Mouse (Mus musculus) hindbrain, embryonic 14.5 days (tissue): Measurements from ENCODE around the gene Actl11. TPM values are rescaled to one million over a fixed set of nuclear protein-coding genes. Genes with fewer than 3 reads are reported as not detected.

ENCODE experiments used
- ATAC-seq: fragments of 200-750 bp; cut with Nextera tagmentation; 2 replicates; pipeline ENCODE4 v1.8.0; 2017; ENCODE audit warnings: moderate number of reproducible peaks, mild to moderate bottlenecking, moderate TSS enrichment, moderate library complexity; ENCODE audit not compliant: low FRiP score
- DNase-seq: peaks from one replicate; pipeline ENCODE4 v3.0.0-alpha.2; 2015; ENCODE audit warnings: low spot score
- H3K27ac ChIP-seq: fragments of 300-500 bp; sonication (generic); 2 replicates; pipeline ENCODE4 v1.5.1; 2014; ENCODE audit warnings: mild to moderate bottlenecking, moderate library complexity
- H3K27me3 ChIP-seq: fragments of 300-500 bp; sonication (generic); 2 replicates; pipeline ENCODE4 v1.6.1; 2014; ENCODE audit warnings: mild to moderate bottlenecking, low read length, mixed read lengths; ENCODE audit not compliant: control insufficient read depth, insufficient read depth
- H3K36me3 ChIP-seq: fragments of 300-500 bp; sonication (generic); replicated peaks from 2 replicates; pipeline ENCODE4 v1.6.1; 2014; ENCODE audit not compliant: control insufficient read depth, insufficient read depth
- H3K4me1 ChIP-seq: fragments of 300-500 bp; sonication (generic); replicated peaks from 2 replicates; pipeline ENCODE4 v1.6.1; 2014; ENCODE audit warnings: antibody characterized with exemption, low read length, mixed read lengths; ENCODE audit not compliant: control insufficient read depth, insufficient read depth
- H3K4me2 ChIP-seq: fragments of 300-500 bp; sonication (generic); replicated peaks from 2 replicates; pipeline ENCODE4 v1.6.1; 2014; ENCODE audit warnings: mild to moderate bottlenecking, moderate library complexity
- H3K4me3 ChIP-seq: fragments of 300-500 bp; sonication (generic); replicated peaks from 2 replicates; pipeline ENCODE4 v1.5.1; 2014; ENCODE audit warnings: mild to moderate bottlenecking, low read length
- H3K9ac ChIP-seq: fragments of 300-500 bp; sonication (generic); 2 replicates; pipeline ENCODE4 v1.6.1; 2014
- H3K9me3 ChIP-seq: fragments of 300-500 bp; sonication (generic); 2 replicates; pipeline ENCODE4 v1.6.1; 2016; ENCODE audit warnings: low read length; ENCODE audit not compliant: control insufficient read depth
- WGBS: fragments of 180-500 bp; shearing (Covaris S2); extraction: QIAGEN DNeasy Blood & Tissue Kit; methylation state at CpG from one replicate; pipeline ENCODE4 v1.1.7; 2014; 5-methylcytosine and 5-hydroxymethylcytosine counted together
- polyA plus RNA-seq: library from polyadenylated mRNA; unstranded; fragments of >200 nt; fragmentation: Nextera tagmentation; extraction: Ambion mirVana; gene quantifications from 2 replicates; pipeline ENCODE4 v1.2.1, GENCODE M21; 2014

The Actl11 gene
- polyA plus RNA-seq, result not detected in 2 replicates

GRCm38 (mm10) chr9:107928169-107928568, at the start of gene Actl11:
Gene Actl11, plus strand, starts transcription at chr9:107928469.
- no peaks in the 10 kb centered on the region for H3K27me3 ChIP-seq
- 78% methylated on average over 3 of the region's 3 CpGs for whole genome bisulfite sequencing
- ATAC-seq, result no peak

DNA sequence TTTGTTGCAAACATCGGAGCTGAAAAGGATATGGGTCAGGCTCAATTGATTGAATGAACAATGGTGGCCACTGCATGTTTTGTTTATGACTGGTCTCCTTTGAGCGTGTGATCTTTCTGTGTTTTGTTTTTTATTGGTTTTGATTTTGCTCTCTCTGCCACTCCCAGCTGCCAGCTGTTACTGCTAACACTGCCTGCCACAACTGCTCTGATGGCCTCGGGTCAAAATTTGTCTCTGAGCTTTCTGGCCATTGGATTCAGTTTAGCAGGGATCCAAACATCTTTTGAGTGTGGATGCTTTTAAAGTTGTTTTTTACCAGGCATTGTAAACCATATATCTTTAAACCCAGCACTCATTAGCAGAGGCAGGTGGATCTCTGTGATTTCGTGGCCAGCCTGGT, 47.9 kb upstream of the Actl11 start:
- Histone ChIP-seq H3K27ac (no peak overlapping the region), H3K4me1 (no peaks in the 10 kb centered on the region), H3K9ac (no peak overlapping the region), H3K9me3 (no peaks in the 10 kb centered on the region), H3K27me3 (no peaks in the 10 kb centered on the region), H3K4me3 (no peak overlapping the region), H3K36me3 (no peaks in the 10 kb centered on the region), H3K4me2 (no peak overlapping the region)
- DNase-seq, result no peak
- ATAC-seq, result no peak
- 74% methylated on average over 4 of the region's 4 CpGs for whole genome bisulfite sequencing

More at GRCm38 (mm10) chr9:107928169-107928568, at the start of gene Actl11:
- no peak within 1 kb of the TSS for H3K4me3 ChIP-seq
- H3K4me1 ChIP-seq, result peaks cover 14% of the 10 kb centered on the region; the same call in 1 of the 2 replicates
- no peak within 1 kb of the TSS for H3K27ac ChIP-seq
- DNase-seq, result no peak
- H3K4me2 ChIP-seq, result no peak within 1 kb of the TSS
- no peaks in the 10 kb centered on the region for H3K9me3 ChIP-seq
- H3K9ac ChIP-seq, result no peak within 1 kb of the TSS
- H3K36me3 ChIP-seq, result no peaks in the 10 kb centered on the region

GRCm38 (mm10) chr9:107887804-107888266, 40.4 kb upstream of the Actl11 start, which contains the start of gene Mon1a:
Gene Mon1a, plus strand, starts transcription at chr9:107888151.
- Histone ChIP-seq H3K27ac (peak within 1 kb of the TSS; percentile 81), H3K9ac (peak within 1 kb of the TSS; percentile 84), H3K4me2 (peak within 1 kb of the TSS; percentile 67), H3K9me3 (no peaks in the 10 kb centered on the region), H3K27me3 (peaks cover 6% of the 10 kb centered on the region), H3K4me3 (peak within 1 kb of the TSS; percentile 88), H3K36me3 (peaks cover 5% of the 10 kb centered on the region; the same call in 1 of the 2 replicates), H3K4me1 (peaks cover 17% of the 10 kb centered on the region)
- DNase-seq (peak; percentile 79), ATAC-seq (peak; percentile 97)
- under 1% methylated on average over 28 of the region's 28 CpGs for WGBS

DNA sequence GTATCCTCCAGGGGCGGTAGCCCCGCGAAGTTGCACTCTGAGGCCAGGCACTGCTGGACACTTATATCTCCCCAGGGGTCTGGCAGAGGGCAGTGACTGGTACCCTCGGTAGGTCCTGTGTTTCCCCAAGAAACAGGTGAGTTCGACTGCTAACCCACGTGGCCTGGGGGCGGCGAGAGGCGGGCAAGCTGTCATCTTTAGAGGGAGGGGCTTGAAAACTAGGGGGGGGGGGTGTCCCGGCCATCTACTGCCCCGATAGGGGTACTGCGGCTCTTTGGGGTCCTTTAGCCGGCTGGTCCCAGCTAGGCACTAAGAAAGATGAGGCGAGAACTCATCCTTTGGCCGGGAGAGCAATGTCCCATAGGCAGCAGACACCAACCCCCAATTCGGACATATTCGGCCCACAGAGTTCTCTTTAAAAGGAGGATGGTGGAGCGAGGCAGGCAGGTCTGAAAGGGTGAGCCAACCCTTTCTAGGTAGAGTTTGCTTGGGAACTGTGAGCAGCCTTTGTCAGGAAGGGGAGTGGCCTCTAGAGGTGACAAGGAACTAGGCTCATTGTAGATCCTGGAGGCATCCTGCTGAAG, 39.9 kb upstream of the Actl11 start:
- ATAC-seq (peak; percentile 74), DNase-seq (peak; percentile 38)
- under 1% methylated on average over 18 of the region's 18 CpGs for WGBS
- peaks cover 9% of the 10 kb centered on the region; the same call in 1 of the 2 replicates for H3K36me3 ChIP-seq
- peak overlapping the region; percentile 88 for H3K4me3 ChIP-seq
- H3K4me2 ChIP-seq, result peak overlapping the region; percentile 67
- H3K27ac ChIP-seq, result peak overlapping the region; percentile 81
- peak overlapping the region; percentile 84 for H3K9ac ChIP-seq
- peaks cover 17% of the 10 kb centered on the region for H3K4me1 ChIP-seq
- peaks cover 6% of the 10 kb centered on the region for H3K27me3 ChIP-seq
- H3K9me3 ChIP-seq, result no peaks in the 10 kb centered on the region

GRCm38 (mm10) chr9:107890260-107890659, 38.0 kb upstream of the Actl11 start:
- DNase-seq (no peak), ATAC-seq (no peak)
- Histone ChIP-seq H3K27me3 (peaks cover 6% of the 10 kb centered on the region), H3K9ac (no peak overlapping the region), H3K36me3 (peaks cover 14% of the 10 kb centered on the region; the same call in 1 of the 2 replicates), H3K4me3 (no peak overlapping the region), H3K4me1 (peaks cover 17% of the 10 kb centered on the region), H3K4me2 (no peak overlapping the region), H3K27ac (no peak overlapping the region), H3K9me3 (no peaks in the 10 kb centered on the region)
- 95% methylated on average over 6 of the region's 6 CpGs for WGBS

- ATAC-seq (no peak), DNase-seq (no peak)
- H3K9me3 ChIP-seq, result no peaks in the 10 kb centered on the region
- peaks cover 14% of the 10 kb centered on the region; the same call in 1 of the 2 replicates for H3K36me3 ChIP-seq
- WGBS, result 97% methylated on average over 1 of the region's 1 CpGs
- peaks cover 6% of the 10 kb centered on the region for H3K27me3 ChIP-seq
- peaks cover 17% of the 10 kb centered on the region for H3K4me1 ChIP-seq
- H3K4me3 ChIP-seq, result no peak overlapping the region
- no peak overlapping the region for H3K9ac ChIP-seq
- H3K27ac ChIP-seq, result no peak overlapping the region
- no peak overlapping the region for H3K4me2 ChIP-seq
Measured at GRCm38 (mm10) chr9:107891023-107891422, 37.2 kb upstream of the Actl11 start.

- peaks cover 15% of the 10 kb centered on the region; the same call in 1 of the 2 replicates for H3K27me3 ChIP-seq
- ATAC-seq (no peak), DNase-seq (no peak)
- WGBS, result 88% methylated on average over 10 of the region's 10 CpGs
- H3K4me3 ChIP-seq, result no peak overlapping the region
- H3K9me3 ChIP-seq, result no peaks in the 10 kb centered on the region
- no peaks in the 10 kb centered on the region; the same call in 1 of the 2 replicates for H3K4me1 ChIP-seq
- H3K27ac ChIP-seq, result no peak overlapping the region
- no peak overlapping the region for H3K9ac ChIP-seq
- H3K36me3 ChIP-seq, result peaks cover 40% of the 10 kb centered on the region
- H3K4me2 ChIP-seq, result no peak overlapping the region
Measured at GRCm38 (mm10) chr9:107898563-107898962, 29.7 kb upstream of the Actl11 start.

- H3K9ac ChIP-seq, result no peak overlapping the region
- ATAC-seq, result no peak
- H3K4me1 ChIP-seq, result no peaks in the 10 kb centered on the region; the same call in 1 of the 2 replicates
- WGBS, result 70% methylated on average over 12 of the region's 12 CpGs
- no peaks in the 10 kb centered on the region for H3K9me3 ChIP-seq
- peaks cover 36% of the 10 kb centered on the region for H3K36me3 ChIP-seq
- H3K27me3 ChIP-seq, result peaks cover 15% of the 10 kb centered on the region; the same call in 1 of the 2 replicates
- DNase-seq, result no peak
- no peak overlapping the region for H3K27ac ChIP-seq
- no peak overlapping the region for H3K4me2 ChIP-seq
- no peak overlapping the region for H3K4me3 ChIP-seq
Measured at GRCm38 (mm10) chr9:107899855-107900254, 28.4 kb upstream of the Actl11 start.

GRCm38 (mm10) chr9:107900840-107901626, 27.2 kb upstream of the Actl11 start:
- no peak overlapping the region for H3K27ac ChIP-seq
- no peaks in the 10 kb centered on the region for H3K9me3 ChIP-seq
- H3K4me3 ChIP-seq, result peak overlapping the region; percentile 25
- ATAC-seq (peak; percentile 61; the same call in 1 of the 2 replicates), DNase-seq (peak; percentile 86)
- H3K4me2 ChIP-seq, result peak overlapping the region; percentile 55
- peak overlapping the region; percentile 44 for H3K9ac ChIP-seq
- peaks cover 15% of the 10 kb centered on the region; the same call in 1 of the 2 replicates for H3K27me3 ChIP-seq
- WGBS, result 4% methylated on average over 44 of the region's 44 CpGs
- no peaks in the 10 kb centered on the region; the same call in 1 of the 2 replicates for H3K4me1 ChIP-seq
- H3K36me3 ChIP-seq, result peaks cover 36% of the 10 kb centered on the region
